Mouse (Mus musculus): Measurements from ENCODE around the gene Drc7. TPM values are rescaled to one million over a fixed set of nuclear protein-coding genes. Genes with fewer than 3 reads are reported as not detected.

Drc7 gene
- total RNA-seq, 2 experiments from 2014 or later = 0.31 TPM; not detected in 1

- peak in 1 of 2 experiments; percentile 48 for DNase-seq
- intact Hi-C loops (cut with DNase I) = no loop called here
These were observed 58.8 kb downstream of the Drc7 start for GRCm38 (mm10) chr8:95113750-95114149.

- no peak for DNase-seq
- intact Hi-C loops (cut with DNase I) = no loop called here
These were observed 68.6 kb downstream of the Drc7 start for GRCm38 (mm10) chr8:95123455-95123854.

GRCm38 (mm10) chr8:95126497-95126896, 71.6 kb downstream of the Drc7 start:
- no peak for DNase-seq
- intact Hi-C loops (cut with DNase I) = no loop called here

- no peak for DNase-seq
- intact Hi-C loops (cut with DNase I) = no loop called here
These were observed 72.8 kb downstream of the Drc7 start for GRCm38 (mm10) chr8:95127658-95128057.

Other genes with a start within 250 kb of the Drc7 start
- not detected for gene Ccl17, start 244.7 kb upstream of the Drc7 start, total RNA-seq (2021)
- 100 to 1,000 TPM; 400 to 427 TPM for gene Coq9, start 216.8 kb upstream of the Drc7 start, total RNA-seq (2021)
- gene Ciapin1, start 216.7 kb upstream of the Drc7 start, total RNA-seq (2021) = 10 to 100 TPM; 76.8 to 92.4 TPM
- 10 to 100 TPM; 65.4 to 65.8 TPM for gene Polr2c, start 197.7 kb upstream of the Drc7 start, total RNA-seq (2021)
- 10 to 100 TPM; 23.3 to 26.5 TPM for gene Dok4, start 178.8 kb upstream of the Drc7 start, total RNA-seq (2021)
- 10 to 100 TPM; 10.8 to 10.9 TPM for gene Ccdc102a, start 137.0 kb upstream of the Drc7 start, total RNA-seq (2021)
- gene Adgrg5, start 131.4 kb upstream of the Drc7 start, total RNA-seq (2021) = under 1 TPM; 0.22 to 0.50 TPM
- 10 to 100 TPM; 59.3 to 73.3 TPM for gene Adgrg1, start 80.4 kb upstream of the Drc7 start, total RNA-seq (2021)
- gene Adgrg3, start 37.4 kb upstream of the Drc7 start, total RNA-seq (2021) = 1 to 10 TPM; 1.5 TPM
- 1 to 10 TPM; 7.8 to 8.1 TPM for gene Katnb1, start 26.1 kb downstream of the Drc7 start, total RNA-seq (2021)
- 10 to 100 TPM; 58.1 to 62.8 TPM for gene Kifc3, start 147.7 kb downstream of the Drc7 start, total RNA-seq (2021)